Mouse (Mus musculus): Measurements from ENCODE around the gene Fam120c. TPM values are rescaled to one million over a fixed set of nuclear protein-coding genes. Genes with fewer than 3 reads are reported as not detected.
"Not testable (repeated sequence)": the region's sequence is repeated elsewhere in the genome, so short reads cannot be mapped to it uniquely, and the experiment has no call there.

Fam120c gene
- 13.0 and 14.9 TPM in 2 replicates for polyA plus RNA-seq (2012; rRNA removed)

DNA sequence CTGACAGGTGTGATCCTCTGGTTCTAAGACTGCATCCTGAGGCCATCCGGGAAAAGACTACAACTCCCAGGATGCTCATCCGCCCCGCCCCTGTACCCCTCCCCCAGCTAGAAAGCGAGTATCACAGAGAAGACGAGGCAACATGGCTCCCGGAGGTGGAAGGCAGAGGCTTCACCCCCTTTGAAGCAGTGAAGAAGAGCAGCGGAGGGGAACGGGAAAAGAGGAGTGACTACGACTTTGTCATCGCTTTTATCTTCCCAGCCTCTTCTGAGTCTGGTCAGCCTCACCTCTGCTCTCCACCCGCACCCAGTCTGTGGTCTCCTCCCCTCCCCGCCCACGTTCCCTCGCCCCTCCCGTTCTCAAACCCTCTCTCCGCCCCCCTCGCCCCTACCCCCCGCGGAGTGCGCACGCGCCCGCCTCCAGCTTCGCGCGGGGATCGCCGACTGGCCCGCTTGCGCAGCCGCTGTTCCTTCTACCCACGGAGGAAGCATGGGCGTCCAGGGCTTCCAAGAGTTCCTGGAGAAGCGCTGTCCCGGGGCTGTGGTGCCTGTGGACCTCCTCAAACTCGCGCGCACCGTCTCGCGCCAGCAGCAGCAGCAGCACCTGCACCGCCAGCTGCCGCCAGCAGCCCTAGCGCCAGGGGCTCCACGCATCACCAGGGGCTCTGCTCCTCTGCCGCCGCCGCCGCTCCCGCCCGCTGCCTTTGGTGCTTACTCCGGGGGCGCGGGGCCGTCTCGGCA is at the start of gene Fam120c:
Gene Fam120c, plus strand, starts transcription at position 415 of the 740 bp plus-strand sequence.
- peak; percentile 32 to 86 for DNase-seq (ENCODE audit: extremely low spot score in 1 of 2, low spot score in 1 of 2)

DNA sequence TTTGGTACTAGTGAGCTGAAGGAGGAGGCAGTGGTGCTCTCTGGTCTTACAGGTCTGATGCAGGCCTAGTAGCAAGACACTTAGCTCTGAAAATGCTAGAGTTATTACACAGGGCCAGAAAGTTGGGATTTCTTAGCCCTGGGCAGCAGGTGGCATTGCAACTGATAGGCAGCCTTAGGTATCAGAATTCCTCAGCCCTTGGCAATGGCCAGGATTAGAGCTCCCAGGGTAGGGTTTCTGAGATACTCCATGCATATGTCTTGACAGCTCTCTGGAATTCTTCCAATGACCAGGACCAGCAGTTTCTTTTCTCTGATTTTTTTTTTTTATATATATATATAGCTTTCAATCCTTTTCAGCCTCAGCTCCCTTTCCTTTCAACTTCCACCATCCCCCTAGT is 45.6 kb upstream of the Fam120c start:
- DNase-seq (ENCODE audit: extremely low spot score in 1 of 2, low spot score in 1 of 2) = no peak

DNA sequence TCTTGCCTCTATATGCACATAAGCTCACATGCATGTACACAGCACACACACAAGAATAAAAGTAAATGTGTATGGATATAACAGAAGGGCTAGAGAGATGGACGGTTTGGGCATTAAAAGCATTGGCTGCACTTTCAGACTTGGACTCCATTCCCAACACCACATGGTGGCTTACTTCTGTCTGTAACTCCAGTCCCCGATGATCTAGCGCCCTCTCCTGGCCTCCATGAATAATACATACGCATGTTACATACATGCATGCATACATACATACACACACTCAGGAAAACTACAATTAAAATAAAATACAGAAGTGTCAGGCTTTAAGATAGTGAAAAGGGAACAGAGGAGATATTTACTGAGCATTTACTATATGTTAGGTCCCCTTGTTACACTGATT is 30.2 kb upstream of the Fam120c start:
- no peak for DNase-seq (ENCODE audit: extremely low spot score in 1 of 2, low spot score in 1 of 2)

DNA sequence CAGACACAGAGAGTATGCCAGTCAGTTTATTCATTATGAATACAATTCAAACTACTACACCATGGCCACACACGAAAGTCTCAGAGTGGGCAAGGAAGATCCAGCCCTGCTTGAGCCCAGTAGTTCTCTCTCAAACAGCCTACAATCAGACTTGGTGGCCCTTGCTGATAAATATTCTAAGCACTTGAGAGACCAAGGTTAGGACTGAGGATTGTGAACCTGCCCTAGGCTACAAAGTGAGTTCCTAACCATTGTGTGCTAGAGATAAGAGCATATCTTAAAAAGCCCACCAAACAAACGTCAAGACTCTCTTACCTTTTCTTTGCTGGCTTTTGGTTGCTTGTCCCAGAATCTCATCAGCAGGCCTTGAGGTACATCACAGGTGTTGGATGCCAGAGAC is 10.4 kb upstream of the Fam120c start:
- no peak for DNase-seq (ENCODE audit: extremely low spot score in 1 of 2, low spot score in 1 of 2)

DNA sequence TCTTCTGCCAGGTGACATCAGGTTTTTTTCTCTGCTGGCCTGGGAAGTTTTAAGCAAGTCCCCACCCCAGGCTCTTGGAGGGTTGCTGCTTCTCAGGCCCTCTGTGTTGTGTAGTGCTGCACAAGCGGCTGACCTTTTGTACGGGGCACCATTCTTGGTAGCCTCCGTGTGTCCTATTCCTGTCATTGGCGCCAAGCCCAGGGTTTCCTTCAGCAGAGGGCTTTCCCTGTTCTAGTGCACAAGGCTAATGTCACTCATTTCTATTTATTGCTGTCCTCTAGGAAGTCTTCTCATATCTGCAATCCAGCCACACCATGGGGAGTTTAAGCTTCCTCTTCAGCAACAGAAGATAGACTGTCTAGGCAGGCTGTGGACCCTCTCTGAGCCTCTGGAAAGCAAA is 6.2 kb upstream of the Fam120c start:
- no peak for DNase-seq (ENCODE audit: extremely low spot score in 1 of 2, low spot score in 1 of 2)

DNA sequence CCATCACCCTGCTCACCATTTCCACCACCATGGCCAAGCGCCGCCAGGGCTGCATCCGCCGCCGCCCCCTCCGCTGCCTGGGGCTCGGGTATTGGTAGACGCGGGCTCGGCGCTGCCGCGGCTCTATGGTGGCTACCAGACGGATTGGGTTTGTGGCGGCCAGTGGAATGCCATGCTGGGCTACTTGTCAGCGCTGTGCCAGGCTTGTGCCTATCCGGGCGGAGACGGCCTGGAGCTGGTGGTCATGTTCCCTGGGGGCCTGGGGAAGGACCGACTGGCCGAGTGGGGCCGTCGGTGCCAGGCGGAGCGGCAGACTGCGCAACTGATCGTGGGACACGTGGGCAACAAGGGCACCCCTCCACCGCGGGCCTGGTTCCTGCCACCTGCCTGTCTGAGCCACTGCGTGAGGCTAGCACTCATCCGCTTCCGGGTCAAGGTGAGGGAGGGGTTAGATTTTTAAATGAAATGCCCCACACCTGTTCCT is 568 bp downstream of the Fam120c start:
- peak in 1 of 2 experiments; percentile 37 for DNase-seq (ENCODE audit: extremely low spot score in 1 of 2, low spot score in 1 of 2)

DNA sequence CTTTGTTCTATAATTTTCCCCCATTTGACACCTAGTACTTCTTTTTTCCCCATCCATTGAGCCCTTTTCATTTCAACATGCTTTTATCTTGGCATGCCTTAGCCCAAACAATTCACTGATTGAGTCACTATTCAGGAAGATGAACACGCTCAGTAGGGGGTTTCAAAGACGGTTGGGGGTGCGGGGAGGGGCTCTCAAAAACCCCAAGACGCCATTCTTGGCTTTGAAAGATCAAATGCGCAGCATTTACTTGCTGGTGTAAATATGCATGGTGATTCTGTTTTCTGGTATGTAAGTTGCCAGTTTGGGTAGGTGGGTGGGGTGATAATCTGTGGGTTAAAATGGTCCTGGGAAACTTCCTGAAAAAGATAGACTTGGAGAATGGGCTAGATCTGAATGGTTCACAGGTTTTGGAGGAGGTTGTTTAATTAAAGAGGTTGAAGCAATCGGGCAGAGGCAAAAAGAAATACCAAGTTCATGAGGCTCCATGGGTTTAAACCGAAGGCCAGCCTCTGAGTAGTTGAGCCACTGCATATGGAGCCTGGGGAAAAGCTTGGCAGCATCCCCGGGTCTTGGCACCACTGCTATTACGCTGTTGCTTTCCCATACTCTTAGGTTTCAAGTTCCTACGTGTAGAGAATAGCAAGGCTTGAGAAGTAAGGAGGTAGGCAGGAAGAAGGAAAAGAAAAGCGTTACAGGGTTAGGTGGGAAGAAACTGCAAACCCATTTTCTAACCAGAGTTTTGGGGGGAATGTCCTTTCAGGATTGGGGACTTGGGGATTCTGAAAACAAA is 1.6 kb downstream of the Fam120c start:
- peak in 1 of 2 experiments; percentile 9 for DNase-seq (ENCODE audit: extremely low spot score in 1 of 2, low spot score in 1 of 2)

DNA sequence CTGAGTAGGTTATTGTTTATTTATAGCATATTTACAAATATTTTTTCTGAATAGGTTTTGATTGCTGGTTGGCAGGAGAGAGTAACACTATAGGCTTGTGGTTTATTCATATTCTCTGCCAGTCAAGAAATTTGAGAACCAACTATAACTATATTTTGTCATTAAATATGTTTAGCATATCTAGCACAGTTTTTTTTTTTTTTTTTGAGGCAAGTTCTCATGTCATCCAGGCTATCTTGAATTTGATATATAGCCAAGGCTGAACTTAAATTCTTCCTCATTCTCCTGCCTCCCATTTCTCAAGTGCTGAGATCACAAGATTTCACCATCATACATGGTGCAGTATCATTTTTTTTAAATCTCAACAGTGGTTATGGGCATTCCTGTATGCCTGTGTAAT is 3.3 kb downstream of the Fam120c start:
- DNase-seq (ENCODE audit: extremely low spot score in 1 of 2, low spot score in 1 of 2) = no peak

DNA sequence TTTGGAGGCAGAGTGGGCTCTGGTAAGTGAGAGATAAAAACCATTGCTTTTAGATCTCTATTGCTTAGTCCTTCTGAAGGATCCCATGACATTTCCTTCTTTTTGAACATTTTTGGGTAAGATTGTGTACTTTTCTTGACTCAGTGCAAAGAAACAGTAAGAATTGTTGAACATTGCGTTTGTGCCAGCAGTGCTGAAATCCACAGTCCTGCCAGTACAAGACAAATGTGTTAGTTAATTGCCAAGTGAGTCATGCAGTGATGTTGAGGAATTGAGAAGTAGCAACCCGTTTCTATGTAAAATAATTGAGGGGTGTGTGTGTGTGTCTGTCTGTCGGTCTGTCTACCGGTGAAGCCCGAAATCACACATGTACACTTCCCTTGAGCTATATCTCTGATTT is 5.3 kb downstream of the Fam120c start:
- peak in 1 of 2 experiments; percentile 21 for DNase-seq (ENCODE audit: extremely low spot score in 1 of 2, low spot score in 1 of 2)

DNA sequence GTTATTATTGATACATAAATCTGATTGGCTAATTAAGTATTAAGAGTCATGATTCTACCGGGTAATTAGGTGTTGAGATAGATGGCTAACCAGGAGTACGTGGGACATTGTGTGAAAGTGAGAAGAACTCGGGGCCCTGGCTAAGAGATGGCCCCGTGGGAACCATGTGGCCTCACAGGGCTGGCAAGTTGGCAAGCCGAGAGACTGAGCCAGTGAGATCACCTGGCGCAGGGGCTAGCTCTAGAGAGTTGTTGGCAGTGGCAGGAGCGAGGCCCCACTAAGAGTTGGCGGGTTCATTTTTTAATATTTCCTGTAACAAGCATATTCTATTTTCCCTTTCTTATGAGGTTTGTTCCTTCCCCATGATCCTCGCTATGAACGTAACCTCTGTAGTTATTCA is 74.8 kb downstream of the Fam120c start:
- no peak for DNase-seq (ENCODE audit: extremely low spot score in 1 of 2, low spot score in 1 of 2)

DNA sequence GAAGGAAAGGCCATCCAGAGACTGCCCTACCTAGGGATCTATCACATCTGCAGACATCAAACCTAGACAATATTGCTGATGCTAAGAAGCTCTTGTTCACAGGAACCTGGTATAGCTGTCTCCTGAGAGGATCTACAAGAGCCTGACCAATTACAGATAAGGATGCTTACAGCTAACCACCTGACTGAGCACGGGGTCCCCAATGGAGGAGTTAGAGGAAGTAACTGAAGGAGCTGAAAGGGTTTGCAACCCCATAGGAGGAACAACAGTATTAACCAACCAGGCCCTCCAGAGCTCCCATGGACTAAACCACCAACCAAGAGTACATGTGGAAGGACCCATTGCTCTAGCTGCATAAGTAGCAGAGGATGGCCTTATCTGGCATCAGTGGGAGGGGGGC is 76.8 kb downstream of the Fam120c start:
- no peak for DNase-seq (ENCODE audit: extremely low spot score in 1 of 2, low spot score in 1 of 2)

DNA sequence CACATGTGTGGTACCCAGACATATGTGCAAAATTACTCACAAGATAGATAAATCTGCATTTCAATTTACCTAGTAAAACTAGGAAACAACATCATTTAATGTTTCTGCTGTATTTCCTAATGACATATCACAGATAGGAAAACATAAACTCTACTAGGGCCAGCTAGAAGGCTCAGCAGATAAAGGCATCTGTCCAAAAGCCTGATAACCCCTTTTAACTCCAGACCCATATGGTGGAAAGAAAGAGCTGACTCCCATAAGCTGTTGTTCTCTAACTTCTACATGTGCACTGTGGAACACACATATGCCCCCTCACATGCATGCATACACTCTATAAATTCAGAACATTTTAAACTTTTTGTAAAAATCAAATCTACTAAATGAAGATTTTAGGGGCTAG is 99.7 kb downstream of the Fam120c start:
- DNase-seq (ENCODE audit: extremely low spot score in 1 of 2, low spot score in 1 of 2) = no peak

DNA sequence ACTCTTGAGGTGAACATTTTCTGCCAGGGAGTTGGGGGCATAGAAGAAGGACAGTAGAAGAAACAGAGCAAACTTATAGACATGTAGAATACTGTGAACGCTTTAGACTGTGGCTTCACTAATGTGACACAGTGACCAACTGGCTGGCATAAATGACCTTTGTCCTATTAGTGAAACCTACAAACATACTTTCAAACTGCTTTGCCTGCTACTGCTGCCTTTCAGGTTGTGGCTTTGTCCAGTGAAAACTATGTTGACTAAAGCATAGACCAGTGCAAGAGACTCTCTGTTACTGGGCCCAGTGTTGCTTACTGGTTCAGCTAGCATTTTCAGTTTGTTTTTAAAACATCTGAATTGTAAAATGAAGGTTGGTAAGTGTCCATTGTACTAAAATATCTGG is 100.2 kb downstream of the Fam120c start:
- DNase-seq (ENCODE audit: extremely low spot score in 1 of 2, low spot score in 1 of 2) = no peak

DNA sequence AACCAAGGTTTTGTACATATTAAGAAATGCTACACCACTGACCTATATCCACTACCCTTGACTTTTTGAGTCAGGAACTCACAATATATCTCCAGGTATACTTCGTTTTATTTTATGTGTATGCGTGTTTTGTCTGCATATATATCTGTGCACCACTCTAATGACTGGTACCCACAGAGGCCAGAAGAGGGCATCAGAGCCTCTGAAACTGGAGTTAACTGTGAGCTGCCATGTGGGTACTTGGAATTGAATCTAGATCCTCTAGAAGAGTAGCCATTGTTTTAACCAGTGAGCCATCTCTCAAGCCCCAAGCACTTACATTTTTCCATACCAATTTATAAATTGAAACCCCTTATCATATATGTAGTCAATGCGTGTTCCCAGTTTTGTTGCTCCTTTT is 144.2 kb downstream of the Fam120c start:
- DNase-seq (ENCODE audit: extremely low spot score in 1 of 2, low spot score in 1 of 2) = no peak

DNA sequence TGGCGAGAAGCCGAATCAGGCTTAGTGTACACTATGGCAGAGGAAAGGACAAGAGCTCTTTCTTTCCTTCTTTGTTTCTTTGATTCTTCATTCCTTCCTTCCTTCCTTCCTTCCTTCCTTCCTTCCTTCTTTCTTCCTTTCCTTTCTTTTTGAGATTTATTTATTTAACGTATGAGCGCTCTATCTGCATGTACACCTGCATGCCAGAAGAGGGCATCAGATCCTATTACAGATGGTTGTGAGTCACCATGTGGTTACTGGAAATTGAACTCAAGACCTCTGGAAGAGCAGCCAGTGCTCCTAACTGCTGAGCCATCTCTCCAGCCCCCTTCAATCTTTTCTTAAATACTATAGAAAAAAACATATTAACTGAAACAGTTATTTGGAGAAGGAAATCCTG is 149.3 kb downstream of the Fam120c start:
- not testable (repeated sequence) for DNase-seq (ENCODE audit: extremely low spot score in 1 of 2, low spot score in 1 of 2)

DNA sequence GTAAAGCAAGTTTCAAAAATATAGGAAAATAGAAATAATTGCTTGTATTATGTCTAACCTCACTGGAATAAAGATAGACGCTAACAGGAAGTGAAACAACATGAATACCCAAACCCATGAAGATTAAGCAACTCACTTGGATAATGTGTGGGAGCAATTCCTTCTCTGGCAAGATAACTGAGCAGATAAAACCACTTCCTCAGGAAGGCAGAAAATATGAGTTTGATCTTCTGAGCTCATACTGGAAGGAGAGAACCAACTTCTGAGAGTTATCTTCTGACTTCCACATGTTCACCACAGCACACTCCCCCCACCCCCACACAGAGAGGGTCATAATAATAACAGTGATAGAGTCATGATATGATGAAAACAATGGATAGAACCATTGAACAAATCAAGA is 152.6 kb downstream of the Fam120c start:
- DNase-seq (ENCODE audit: extremely low spot score in 1 of 2, low spot score in 1 of 2) = no peak

DNA sequence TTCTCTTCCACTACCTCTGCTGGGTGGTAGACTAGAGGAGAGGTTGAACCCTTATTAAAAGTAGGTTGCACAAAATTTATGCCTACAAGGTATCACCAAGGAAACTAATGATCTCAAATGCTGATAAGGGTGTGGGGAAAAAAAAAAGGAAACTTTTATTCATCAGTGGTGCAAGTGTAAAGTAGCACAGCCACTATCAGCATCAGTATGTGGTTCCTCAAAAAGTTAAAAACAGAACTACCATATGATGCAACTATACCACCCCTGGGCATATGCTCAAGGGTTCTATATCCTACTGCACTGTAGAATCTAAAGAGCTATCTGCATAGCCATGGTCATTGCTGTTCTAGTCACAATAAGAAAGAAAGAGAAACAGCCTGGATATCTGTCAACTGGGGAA is 164.6 kb downstream of the Fam120c start:
- no peak for DNase-seq (ENCODE audit: extremely low spot score in 1 of 2, low spot score in 1 of 2)

DNA sequence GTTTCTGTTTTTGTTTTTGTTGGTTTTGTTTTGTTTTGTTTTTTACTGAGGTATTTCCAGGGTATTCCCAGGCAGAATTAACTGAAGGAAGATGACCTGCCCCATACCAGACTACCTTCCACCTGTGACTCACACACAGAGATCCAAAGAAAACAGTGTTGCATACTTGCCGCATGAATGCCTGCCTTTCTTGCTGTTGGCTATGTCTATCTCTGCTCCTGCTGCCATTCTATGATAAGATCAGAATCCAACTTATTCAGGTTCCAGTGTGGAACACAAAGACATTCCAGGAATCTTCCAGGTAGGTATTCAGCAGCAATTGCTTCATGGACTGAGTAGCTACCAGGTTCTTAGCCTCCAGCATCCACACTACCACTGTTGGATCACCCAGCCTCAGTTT is 165.9 kb downstream of the Fam120c start:
- no peak for DNase-seq (ENCODE audit: extremely low spot score in 1 of 2, low spot score in 1 of 2)

DNA sequence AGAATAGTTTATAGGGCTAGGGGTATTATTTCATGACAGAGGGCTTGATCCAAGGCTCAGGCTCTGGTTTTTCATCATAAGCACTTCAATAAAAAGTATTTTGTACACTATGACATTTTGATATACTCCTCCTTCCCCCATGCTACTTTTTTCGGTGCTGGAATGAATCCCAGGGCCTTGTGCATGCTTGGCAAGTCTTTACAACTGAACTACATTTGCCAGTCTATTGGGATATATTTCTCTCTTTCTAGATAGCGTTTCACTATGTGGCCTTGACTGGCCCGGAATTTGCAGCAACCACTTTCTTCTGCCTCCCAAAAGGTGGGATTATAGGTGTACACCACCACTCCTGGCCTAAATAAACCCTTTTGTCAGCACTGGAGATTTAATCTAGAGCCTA is 169.1 kb downstream of the Fam120c start:
- peak in 1 of 2 experiments; percentile 10 for DNase-seq (ENCODE audit: extremely low spot score in 1 of 2, low spot score in 1 of 2)

DNA sequence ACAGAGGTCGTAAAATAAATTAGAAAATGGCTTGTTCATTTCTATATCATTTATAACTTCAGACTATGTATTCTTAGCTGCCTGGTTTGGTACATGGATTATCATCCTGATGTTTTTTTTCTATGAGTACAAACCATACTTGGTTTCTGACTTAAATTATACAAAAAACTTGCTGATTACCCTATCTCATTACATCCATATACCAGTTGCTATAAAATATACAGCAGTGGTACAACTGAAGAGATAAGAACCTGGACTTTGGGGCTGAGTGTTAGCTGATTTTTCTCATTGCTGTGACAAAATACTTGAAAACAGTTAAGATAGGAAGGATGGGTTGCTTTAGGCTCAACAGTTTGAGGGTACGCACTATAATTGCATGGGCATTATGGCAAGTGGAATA is 169.7 kb downstream of the Fam120c start:
- no peak for DNase-seq (ENCODE audit: extremely low spot score in 1 of 2, low spot score in 1 of 2)

DNA sequence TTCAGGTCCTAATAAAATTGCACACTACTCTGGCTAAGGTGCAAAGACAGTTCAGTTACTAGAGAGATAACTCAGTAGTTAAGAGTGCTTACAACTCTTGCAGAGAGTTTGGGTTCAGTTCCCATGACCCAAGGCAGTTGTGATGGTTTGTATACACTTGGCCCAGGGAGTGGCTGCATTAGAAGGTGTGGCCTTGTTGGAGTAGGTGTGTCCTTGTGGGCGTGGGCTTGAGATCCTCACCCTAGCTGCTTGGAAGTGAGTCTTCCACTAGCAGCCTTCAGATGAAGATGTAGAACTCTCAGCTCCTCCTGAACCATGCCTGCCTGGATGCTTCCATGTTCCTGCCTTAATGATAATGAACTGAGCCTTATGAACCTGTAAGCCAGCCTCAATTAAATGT is 174.2 kb downstream of the Fam120c start:
- DNase-seq (ENCODE audit: extremely low spot score in 1 of 2, low spot score in 1 of 2) = no peak

DNA sequence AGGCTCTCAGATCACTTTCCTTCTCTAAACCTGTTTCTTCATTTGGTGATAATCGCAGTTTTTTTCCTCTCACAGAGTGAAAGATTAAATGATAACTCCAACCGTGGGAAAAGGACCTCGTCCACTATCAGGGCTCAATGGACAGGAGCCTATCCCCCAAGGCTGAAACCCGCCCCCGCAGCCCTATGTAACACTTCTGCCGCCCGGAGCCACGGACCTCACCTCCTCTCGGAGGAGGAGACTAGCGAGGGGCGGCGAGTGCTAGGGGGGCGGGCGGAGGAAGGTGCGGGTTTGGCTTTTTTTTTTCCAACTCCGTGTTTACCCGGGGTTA is 176.1 kb downstream of the Fam120c start:
- DNase-seq (ENCODE audit: extremely low spot score in 1 of 2, low spot score in 1 of 2) = no peak

All from frontal cortex, adult 2 months (tissue).